Mouse (Mus musculus) midbrain, embryonic 15.5 days (tissue): ENCODE results near the gene Cmtm3. TPM values are rescaled to one million over a fixed set of nuclear protein-coding genes. Genes with fewer than 3 reads are reported as not detected.

ENCODE experiments used
- ATAC-seq: fragments of 200-750 bp; cut with Nextera tagmentation; replicated peaks from 2 replicates; pipeline ENCODE4 v1.8.0; 2017; ENCODE audit warnings: moderate TSS enrichment
- H3K27ac ChIP-seq: fragments of 300-500 bp; sonication (generic); 2 replicates; pipeline ENCODE4 v1.5.1; 2015; ENCODE audit warnings: mild to moderate bottlenecking, inconsistent platforms
- H3K27me3 ChIP-seq: fragments of 300-500 bp; sonication (generic); replicated peaks from 2 replicates; pipeline ENCODE4 v1.6.1; 2015; ENCODE audit warnings: inconsistent platforms
- H3K36me3 ChIP-seq: fragments of 300-500 bp; sonication (generic); replicated peaks from 2 replicates; pipeline ENCODE4 v1.6.1; 2015; ENCODE audit warnings: inconsistent platforms
- H3K4me1 ChIP-seq: fragments of 300-500 bp; sonication (generic); 2 replicates; pipeline ENCODE4 v1.6.1; 2015; ENCODE audit warnings: inconsistent platforms
- H3K4me2 ChIP-seq: fragments of 300-500 bp; sonication (generic); 2 replicates; pipeline ENCODE4 v1.6.1; 2015; ENCODE audit warnings: inconsistent platforms, mild to moderate bottlenecking, moderate library complexity
- H3K4me3 ChIP-seq: fragments of 300-500 bp; sonication (generic); 2 replicates; pipeline ENCODE4 v1.5.1; 2015; ENCODE audit warnings: mild to moderate bottlenecking, inconsistent platforms
- H3K9ac ChIP-seq: fragments of 300-500 bp; sonication (generic); 2 replicates; pipeline ENCODE4 v1.6.1; 2015; ENCODE audit warnings: mild to moderate bottlenecking, inconsistent platforms
- H3K9me3 ChIP-seq: fragments of 300-500 bp; sonication (generic); 2 replicates; pipeline ENCODE4 v1.6.1; 2016; ENCODE audit warnings: inconsistent platforms
- WGBS: fragments of 180-500 bp; shearing (Covaris S2); methylation state at CpG from one replicate; pipeline ENCODE4 v1.1.7; 2015; ENCODE audit warnings: mixed read lengths; 5-methylcytosine and 5-hydroxymethylcytosine counted together
- polyA plus RNA-seq: library from polyadenylated mRNA; unstranded; fragments of >200 nt; fragmentation: Nextera tagmentation; extraction: Ambion mirVana; gene quantifications from 2 replicates; pipeline ENCODE4 v1.2.1, GENCODE M21; 2015

Cmtm3 gene
- polyA plus RNA-seq, 1 experiment from 2014 or later = 33.2 TPM

DNA sequence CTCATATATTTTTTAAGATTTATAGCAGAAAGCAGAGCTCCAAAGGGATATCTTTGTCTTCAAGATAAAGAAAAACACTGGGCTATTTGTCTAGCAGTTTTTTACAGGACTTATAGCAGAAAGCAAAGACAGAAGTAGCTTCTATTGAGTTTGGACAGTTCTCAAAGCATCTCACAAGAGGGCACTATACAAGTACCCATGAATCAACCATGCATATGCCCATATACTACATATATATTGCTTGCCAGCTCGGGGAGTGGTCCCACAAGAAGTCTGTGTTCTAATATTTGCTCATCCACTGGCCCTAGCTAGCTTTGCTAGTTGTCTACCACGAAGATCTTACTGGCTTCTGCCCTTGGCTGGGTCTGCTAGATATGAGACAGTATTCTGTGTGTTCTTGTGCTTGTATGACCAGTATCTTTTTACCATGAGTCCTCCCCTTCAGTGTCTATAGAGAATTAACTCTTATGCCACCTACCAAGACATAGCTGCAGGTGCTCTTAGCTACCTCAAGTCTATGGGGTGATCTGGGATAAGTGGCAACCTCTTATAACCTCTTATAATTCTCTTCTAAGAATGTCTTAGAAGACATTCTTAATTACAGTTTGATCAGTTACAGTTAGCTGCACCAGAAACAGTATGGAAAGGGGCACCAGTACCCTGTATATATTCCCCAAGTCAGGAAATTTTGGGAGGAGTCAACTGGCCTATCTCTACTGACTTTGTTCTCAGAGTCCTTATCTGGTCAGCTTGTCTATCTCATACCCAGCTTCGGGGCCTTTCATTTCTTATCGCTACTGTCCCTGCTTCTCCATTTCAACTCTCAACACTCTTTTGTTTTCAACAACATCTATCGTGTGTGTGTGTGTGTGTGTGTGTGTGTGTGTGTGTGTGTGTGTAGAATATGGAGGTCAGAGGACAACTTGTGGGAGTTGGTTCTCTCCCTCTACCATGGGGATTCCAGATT lies 6.3 kb upstream of the Cmtm3 start:
- Histone ChIP-seq H3K27ac (no peak overlapping the region), H3K27me3 (no peaks in the 10 kb centered on the region), H3K9ac (no peak overlapping the region), H3K4me2 (no peak overlapping the region), H3K9me3 (no peaks in the 10 kb centered on the region), H3K4me1 (no peaks in the 10 kb centered on the region), H3K36me3 (no peaks in the 10 kb centered on the region), H3K4me3 (no peak overlapping the region)
- no peak for ATAC-seq
- WGBS = 79% methylated on average over 5 of the region's 5 CpGs

DNA sequence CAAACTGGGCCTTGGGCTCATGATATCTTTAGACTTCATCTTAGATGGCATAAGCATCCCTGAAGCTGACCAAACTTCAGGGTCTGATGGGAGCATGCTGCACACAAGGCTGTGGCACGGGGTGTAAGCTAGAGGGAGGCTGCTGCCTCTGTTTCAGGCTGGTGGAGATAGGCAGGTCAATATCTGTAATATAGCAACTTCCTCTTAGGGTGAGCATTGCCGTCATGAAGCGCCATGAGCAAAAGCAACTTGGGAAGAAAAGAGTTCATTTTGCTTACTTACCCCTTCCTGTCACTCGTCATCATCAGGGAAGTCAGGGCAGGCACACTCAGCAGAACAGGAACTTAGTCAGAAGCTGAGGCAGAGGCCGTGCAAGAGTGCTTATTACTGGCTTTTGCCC lies 5.4 kb upstream of the Cmtm3 start:
- Histone ChIP-seq H3K27ac (no peak overlapping the region), H3K4me3 (no peak overlapping the region), H3K36me3 (no peaks in the 10 kb centered on the region), H3K4me2 (no peak overlapping the region), H3K27me3 (no peaks in the 10 kb centered on the region), H3K9ac (no peak overlapping the region), H3K4me1 (no peaks in the 10 kb centered on the region), H3K9me3 (no peaks in the 10 kb centered on the region)
- no peak for ATAC-seq
- WGBS = 81% methylated on average over 5 of the region's 5 CpGs

DNA sequence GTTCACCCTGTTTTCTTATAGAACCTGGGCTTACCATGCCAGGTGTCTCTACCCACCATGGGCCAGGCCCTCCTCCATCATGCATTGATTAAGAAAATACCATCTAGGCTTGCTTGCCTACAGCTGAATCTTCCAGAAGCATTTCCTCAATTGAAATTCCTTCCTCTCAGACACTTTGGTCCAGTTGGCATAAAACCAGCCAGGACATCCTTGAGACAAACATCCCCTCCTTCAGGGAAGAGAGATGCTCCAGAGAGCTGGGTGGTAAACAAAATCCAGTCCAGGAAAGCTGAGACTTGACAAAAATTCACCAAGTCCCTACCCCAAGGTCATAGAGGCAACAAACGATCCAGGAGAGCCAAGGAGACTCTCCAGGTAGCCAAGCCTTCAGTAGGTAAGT lies 5.0 kb upstream of the Cmtm3 start:
- no peaks in the 10 kb centered on the region for H3K9me3 ChIP-seq
- H3K4me1 ChIP-seq = no peaks in the 10 kb centered on the region
- H3K27me3 ChIP-seq = no peaks in the 10 kb centered on the region
- ATAC-seq = no peak
- H3K36me3 ChIP-seq = no peaks in the 10 kb centered on the region
- no peak overlapping the region for H3K4me3 ChIP-seq
- no peak overlapping the region for H3K27ac ChIP-seq
- 86% methylated on average over 1 of the region's 1 CpGs for WGBS
- H3K4me2 ChIP-seq = no peak overlapping the region
- H3K9ac ChIP-seq = no peak overlapping the region

DNA sequence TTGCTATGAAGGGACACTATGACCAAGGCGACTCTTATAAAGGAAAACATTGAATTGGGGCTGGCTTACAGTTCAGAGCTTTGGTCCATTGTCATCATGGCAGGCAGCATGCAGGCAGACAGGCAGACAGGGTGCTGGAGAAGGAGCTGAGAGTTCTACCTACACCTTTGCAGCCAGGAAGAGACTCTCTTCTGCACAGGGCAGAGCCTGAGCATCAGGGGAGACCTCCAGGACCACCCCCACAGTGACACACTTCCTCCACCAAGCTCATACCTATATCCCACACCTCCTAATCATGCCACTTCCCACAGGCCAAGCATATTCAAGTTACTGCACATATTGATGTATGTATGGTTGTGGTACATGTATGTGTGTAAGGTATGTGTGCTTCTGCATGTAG lies 2.4 kb upstream of the Cmtm3 start:
- ATAC-seq = no peak
- 86% methylated on average over 1 of the region's 1 CpGs for WGBS
- Histone ChIP-seq H3K36me3 (no peaks in the 10 kb centered on the region), H3K4me2 (no peak overlapping the region), H3K4me3 (no peak overlapping the region), H3K27me3 (no peaks in the 10 kb centered on the region), H3K9me3 (no peaks in the 10 kb centered on the region), H3K9ac (no peak overlapping the region), H3K27ac (no peak overlapping the region), H3K4me1 (peaks cover 17% of the 10 kb centered on the region)

DNA sequence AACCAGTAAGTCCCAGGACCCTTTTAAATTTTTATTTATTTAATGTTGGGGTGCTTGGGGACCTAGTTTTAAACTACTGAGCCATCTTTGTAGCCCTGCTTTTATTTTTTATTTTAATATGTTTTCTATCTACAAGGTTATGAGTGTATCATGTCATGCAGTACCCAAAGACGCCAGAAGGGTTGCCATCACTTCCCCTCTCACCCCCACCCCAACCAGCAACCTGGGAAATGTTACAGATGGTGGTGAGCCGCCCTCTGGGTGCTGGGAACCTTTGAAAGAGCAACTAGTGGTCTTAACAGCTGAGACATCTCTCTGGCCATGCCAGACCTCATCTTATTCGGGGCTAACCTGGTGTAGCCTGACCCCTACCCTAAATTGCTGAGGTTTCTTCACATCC lies 1.3 kb upstream of the Cmtm3 start:
- Histone ChIP-seq H3K9ac (no peak overlapping the region), H3K36me3 (no peaks in the 10 kb centered on the region), H3K4me1 (peaks cover 17% of the 10 kb centered on the region), H3K4me2 (no peak overlapping the region), H3K4me3 (no peak overlapping the region), H3K9me3 (no peaks in the 10 kb centered on the region), H3K27ac (no peak overlapping the region), H3K27me3 (no peaks in the 10 kb centered on the region)
- WGBS = 57% methylated on average over 3 of the region's 3 CpGs
- ATAC-seq = no peak

DNA sequence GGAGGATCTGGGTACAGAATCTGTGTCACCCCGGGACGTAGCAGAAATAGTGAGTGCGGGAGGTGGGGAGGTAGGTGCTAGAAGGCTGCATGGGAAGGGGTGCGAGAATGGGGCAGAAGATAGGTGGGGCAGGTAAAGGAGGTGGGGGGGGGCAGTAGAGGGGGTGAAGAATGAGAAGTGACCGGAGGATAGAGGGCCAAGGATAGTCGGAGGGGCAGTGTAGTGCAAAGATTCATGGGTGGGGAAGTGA lies 698 bp downstream of the Cmtm3 start:
- H3K27ac ChIP-seq = no peak overlapping the region
- no peaks in the 10 kb centered on the region for H3K9me3 ChIP-seq
- peak overlapping the region; percentile 51 for H3K4me3 ChIP-seq
- peak overlapping the region; percentile 83 for H3K4me2 ChIP-seq
- ATAC-seq = 0 out of 2 replicates have a peak, but pooled peaks have one; percentile 1
- no peaks in the 10 kb centered on the region for H3K36me3 ChIP-seq
- H3K4me1 ChIP-seq = peaks cover 17% of the 10 kb centered on the region
- H3K27me3 ChIP-seq = no peaks in the 10 kb centered on the region
- 1% methylated on average over 6 of the region's 6 CpGs for WGBS
- H3K9ac ChIP-seq = peak overlapping the region; percentile 38

DNA sequence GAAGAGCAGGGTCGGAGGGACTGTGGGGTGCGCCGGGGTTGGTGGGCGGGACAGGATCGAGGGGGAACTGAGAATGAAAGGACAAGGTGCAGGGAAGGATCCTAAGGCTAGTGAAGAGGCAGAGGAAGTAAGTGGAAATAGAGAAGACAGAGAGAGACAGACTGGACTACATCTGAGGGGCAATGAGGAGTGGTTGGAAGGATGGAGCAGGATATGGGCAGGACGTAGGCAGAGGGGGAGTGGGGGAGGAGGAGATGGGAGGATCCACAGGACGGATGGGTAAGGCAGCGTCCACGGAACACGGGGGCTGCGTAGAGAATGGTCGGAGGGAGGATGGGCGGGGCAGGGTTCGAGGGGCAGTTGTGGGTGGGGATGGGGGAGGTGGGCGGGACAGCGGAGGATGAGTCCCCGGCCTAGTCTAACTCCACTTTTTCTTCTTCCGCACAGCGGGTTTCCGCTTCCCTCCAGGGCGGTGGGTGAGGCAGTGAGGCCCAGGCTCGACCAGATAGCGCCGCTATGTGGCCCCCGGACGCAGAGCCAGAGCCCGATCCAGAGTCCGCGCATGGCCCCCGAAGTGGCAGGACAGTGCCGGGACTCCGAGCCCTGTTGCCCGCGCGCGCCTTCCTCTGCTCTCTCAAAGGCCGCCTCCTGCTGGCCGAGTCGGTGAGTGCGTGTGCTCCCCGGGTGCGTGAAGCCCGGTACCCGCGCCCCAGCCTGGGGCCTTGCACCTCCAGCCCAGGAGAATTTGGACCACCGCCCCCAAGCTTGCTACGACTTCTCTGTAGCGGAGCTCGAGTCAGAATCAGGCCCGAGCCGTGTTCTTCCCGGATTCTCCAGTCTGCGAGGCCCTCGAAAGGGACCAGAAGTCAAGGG lies 1.3 kb downstream of the Cmtm3 start:
- H3K4me2 ChIP-seq = peak overlapping the region; percentile 83
- ATAC-seq = peak; percentile 81
- WGBS = under 1% methylated on average over 46 of the region's 54 CpGs

DNA sequence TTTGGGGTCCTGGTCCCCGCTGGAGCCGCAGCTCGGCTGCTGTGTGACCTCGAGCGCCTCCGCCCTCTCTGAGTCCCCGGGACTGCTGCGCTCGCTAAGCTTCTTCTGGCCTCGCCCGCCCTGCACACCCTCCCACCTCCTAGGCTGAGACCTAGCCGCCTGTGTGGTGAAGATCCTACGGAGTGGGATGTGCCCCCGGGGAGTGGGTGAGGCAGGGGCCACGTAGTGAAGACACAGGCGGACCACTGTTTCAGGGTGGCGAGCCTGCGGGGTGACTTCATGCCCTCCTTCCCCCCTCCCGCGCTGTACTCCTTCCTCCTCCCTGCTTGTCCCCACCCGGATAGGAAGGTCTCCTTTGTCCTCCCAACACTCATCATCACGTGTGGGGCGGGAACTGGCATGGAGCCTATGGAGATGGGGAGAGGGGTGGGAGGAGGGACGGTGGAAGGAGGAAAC lies 1.9 kb downstream of the Cmtm3 start:
- 1% methylated on average over 24 of the region's 24 CpGs for WGBS
- no peaks in the 10 kb centered on the region for H3K36me3 ChIP-seq
- peak overlapping the region; percentile 18; the same call in 1 of the 2 replicates for H3K27ac ChIP-seq
- peak overlapping the region; percentile 38 for H3K9ac ChIP-seq
- peak overlapping the region; percentile 51 for H3K4me3 ChIP-seq
- peaks cover 17% of the 10 kb centered on the region for H3K4me1 ChIP-seq
- peak overlapping the region; percentile 83 for H3K4me2 ChIP-seq
- H3K27me3 ChIP-seq = no peaks in the 10 kb centered on the region
- H3K9me3 ChIP-seq = no peaks in the 10 kb centered on the region
- ATAC-seq = peak; percentile 68

More for the DNA sequence above, 1.3 kb downstream of the Cmtm3 start:
- peak overlapping the region; percentile 51 for H3K4me3 ChIP-seq
- H3K4me1 ChIP-seq = peaks cover 17% of the 10 kb centered on the region
- H3K27me3 ChIP-seq = no peaks in the 10 kb centered on the region
- H3K27ac ChIP-seq = peak overlapping the region; percentile 18; the same call in 1 of the 2 replicates
- peak overlapping the region; percentile 38 for H3K9ac ChIP-seq
- H3K9me3 ChIP-seq = no peaks in the 10 kb centered on the region
- no peaks in the 10 kb centered on the region for H3K36me3 ChIP-seq

DNA sequence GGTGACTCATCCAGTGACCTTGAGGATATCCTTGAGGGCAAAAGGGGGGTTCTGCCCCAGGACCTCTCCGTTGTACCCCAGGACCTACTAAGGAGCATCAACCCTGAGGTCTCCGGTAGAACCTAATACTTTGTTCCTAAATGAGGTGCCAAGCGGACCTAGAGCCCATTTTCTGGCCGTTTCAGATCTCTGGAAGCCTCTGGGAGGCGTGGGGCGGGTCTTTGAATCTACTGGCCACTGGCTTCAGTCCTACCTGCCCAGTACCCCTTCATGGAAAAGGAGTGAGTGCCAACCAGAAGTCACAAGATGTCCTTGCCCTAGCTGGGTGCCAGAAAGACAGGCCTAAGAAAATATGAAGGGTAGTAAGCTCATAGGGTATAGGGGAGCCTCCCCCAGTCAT lies 2.5 kb downstream of the Cmtm3 start:
- WGBS = 49% methylated on average over 6 of the region's 6 CpGs
- Histone ChIP-seq H3K4me3 (peak overlapping the region; percentile 51; the same call in 1 of the 2 replicates), H3K4me1 (peaks cover 17% of the 10 kb centered on the region), H3K27me3 (no peaks in the 10 kb centered on the region), H3K36me3 (no peaks in the 10 kb centered on the region), H3K9ac (no peak overlapping the region), H3K27ac (no peak overlapping the region), H3K9me3 (no peaks in the 10 kb centered on the region), H3K4me2 (peak overlapping the region; percentile 83)
- ATAC-seq = no peak

DNA sequence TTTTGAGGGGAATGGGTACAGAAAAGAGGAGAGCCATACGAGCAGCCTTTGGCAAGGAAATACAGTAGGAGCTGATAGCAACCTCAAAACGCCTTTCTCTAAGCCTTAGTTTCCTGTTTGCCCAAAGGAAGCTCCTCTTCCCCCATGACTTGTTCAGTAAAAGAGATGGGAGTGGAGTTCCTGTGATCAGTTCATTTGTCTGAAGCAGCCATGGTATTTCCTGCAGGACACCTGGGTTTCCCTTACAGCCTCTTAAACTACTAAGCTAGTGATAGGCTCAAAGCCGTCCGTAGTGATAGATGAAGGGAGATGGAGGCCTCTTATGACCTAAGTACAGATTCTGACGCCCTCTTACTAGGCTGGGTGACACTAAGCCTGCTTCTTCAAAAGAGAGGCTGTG lies 3.2 kb downstream of the Cmtm3 start:
- Histone ChIP-seq H3K4me2 (no peak overlapping the region), H3K27ac (no peak overlapping the region), H3K4me1 (peaks cover 17% of the 10 kb centered on the region), H3K27me3 (no peaks in the 10 kb centered on the region), H3K36me3 (no peaks in the 10 kb centered on the region), H3K9ac (no peak overlapping the region), H3K9me3 (no peaks in the 10 kb centered on the region), H3K4me3 (no peak overlapping the region)
- no peak for ATAC-seq
- WGBS = 84% methylated on average over 5 of the region's 5 CpGs

DNA sequence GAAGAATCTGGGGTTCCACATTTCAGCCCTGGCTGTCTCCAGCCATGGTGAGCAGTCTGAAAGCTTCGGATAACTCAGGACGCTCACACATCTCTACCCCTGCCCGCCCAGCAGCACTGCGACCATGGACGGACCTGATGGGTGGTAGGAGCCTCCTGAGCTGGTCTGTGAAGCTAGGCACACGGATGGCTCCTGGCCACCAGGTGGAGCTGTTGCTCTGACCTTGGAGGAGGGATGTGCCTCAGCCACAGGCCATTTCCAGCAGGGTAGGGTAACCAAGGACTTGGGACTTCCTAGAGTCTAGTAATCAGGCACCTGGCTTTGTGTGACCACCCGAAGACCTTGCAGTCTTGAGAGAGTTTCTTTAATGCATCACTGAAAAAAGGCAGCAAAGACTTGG lies 4.7 kb downstream of the Cmtm3 start:
- 11% methylated on average over 7 of the region's 7 CpGs for WGBS
- Histone ChIP-seq H3K9me3 (no peaks in the 10 kb centered on the region), H3K36me3 (no peaks in the 10 kb centered on the region; the same call in 1 of the 2 replicates), H3K27me3 (no peaks in the 10 kb centered on the region), H3K27ac (no peak overlapping the region), H3K4me2 (no peak overlapping the region), H3K4me1 (peaks cover 17% of the 10 kb centered on the region), H3K9ac (no peak overlapping the region), H3K4me3 (no peak overlapping the region)
- ATAC-seq = peak; percentile 57

DNA sequence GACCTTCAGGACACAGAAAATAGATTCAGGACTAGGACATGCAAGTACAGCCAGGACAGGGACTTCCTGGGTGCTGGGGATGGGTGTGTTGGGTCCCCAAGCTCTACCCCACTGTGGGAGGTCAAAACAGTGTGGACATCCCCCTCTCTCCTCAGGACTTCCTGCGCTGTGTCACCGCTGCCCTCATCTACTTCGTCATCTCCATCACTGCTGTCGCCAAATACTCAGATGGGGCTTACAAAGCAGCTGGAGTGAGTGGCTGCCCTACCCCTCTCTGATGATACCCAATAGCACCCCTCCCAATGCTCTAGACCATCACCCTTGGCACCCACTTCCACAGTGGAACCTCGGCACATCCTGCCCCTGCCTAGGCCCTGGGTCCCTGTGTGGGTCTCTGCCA lies 5.4 kb downstream of the Cmtm3 start:
- Histone ChIP-seq H3K27me3 (no peaks in the 10 kb centered on the region), H3K9me3 (no peaks in the 10 kb centered on the region), H3K4me2 (no peak overlapping the region), H3K9ac (no peak overlapping the region), H3K4me1 (peaks cover 14% of the 10 kb centered on the region), H3K4me3 (no peak overlapping the region), H3K27ac (no peak overlapping the region), H3K36me3 (no peaks in the 10 kb centered on the region; the same call in 1 of the 2 replicates)
- WGBS = 89% methylated on average over 5 of the region's 5 CpGs
- ATAC-seq = no peak
